Mouse (Mus musculus) limb, embryonic 12.5 days (tissue): Measurements from ENCODE around the gene Cyp2d22. TPM values are rescaled to one million over a fixed set of nuclear protein-coding genes. Genes with fewer than 3 reads are reported as not detected.

Source experiments
- ATAC-seq: fragments of 200-750 bp; cut with Nextera tagmentation; 2 replicates; pipeline ENCODE4 v1.8.0; 2017; ENCODE audit warnings: low read depth, moderate TSS enrichment; ENCODE audit not compliant: insufficient number of reproducible peaks, insufficient read depth, low FRiP score, low TSS enrichment
- H3K27ac ChIP-seq: fragments of 300-500 bp; sonication (generic); 2 replicates; pipeline ENCODE4 v1.5.1; 2016; ENCODE audit warnings: mild to moderate bottlenecking, moderate library complexity
- H3K27me3 ChIP-seq: fragments of 300-500 bp; sonication (generic); 2 replicates; pipeline ENCODE4 v1.6.1; 2016; ENCODE audit warnings: mild to moderate bottlenecking, moderate library complexity
- H3K36me3 ChIP-seq: fragments of 300-500 bp; sonication (generic); 2 replicates; pipeline ENCODE4 v1.6.1; 2016; ENCODE audit warnings: mild to moderate bottlenecking, moderate library complexity
- H3K4me1 ChIP-seq: fragments of 300-500 bp; sonication (generic); replicated peaks from 2 replicates; pipeline ENCODE4 v1.6.1; 2016
- H3K4me2 ChIP-seq: fragments of 300-500 bp; sonication (generic); 2 replicates; pipeline ENCODE4 v1.6.1; 2016; ENCODE audit warnings: mild to moderate bottlenecking, moderate library complexity
- H3K4me3 ChIP-seq: fragments of 300-500 bp; sonication (generic); replicated peaks from 2 replicates; pipeline ENCODE4 v1.5.1; 2016; ENCODE audit warnings: mild to moderate bottlenecking
- H3K9ac ChIP-seq: fragments of 300-500 bp; sonication (generic); replicated peaks from 2 replicates; pipeline ENCODE4 v1.6.1; 2016; ENCODE audit warnings: mild to moderate bottlenecking, moderate library complexity
- H3K9me3 ChIP-seq: fragments of 300-500 bp; sonication (generic); 2 replicates; pipeline ENCODE4 v1.6.1; 2016; ENCODE audit warnings: mild to moderate bottlenecking, moderate library complexity
- WGBS: fragments of 180-500 bp; shearing (Covaris S2); methylation state at CpG from one replicate; pipeline ENCODE4 v1.1.7; 2016; 5-methylcytosine and 5-hydroxymethylcytosine counted together
- polyA plus RNA-seq: library from polyadenylated mRNA; unstranded; fragments of >200 nt; fragmentation: Nextera tagmentation; extraction: Ambion mirVana; gene quantifications from 2 replicates; pipeline ENCODE4 v1.2.1, GENCODE M21; 2016

Cyp2d22 gene
- polyA plus RNA-seq, 1 experiment from 2014 or later: 3.3 TPM

DNA sequence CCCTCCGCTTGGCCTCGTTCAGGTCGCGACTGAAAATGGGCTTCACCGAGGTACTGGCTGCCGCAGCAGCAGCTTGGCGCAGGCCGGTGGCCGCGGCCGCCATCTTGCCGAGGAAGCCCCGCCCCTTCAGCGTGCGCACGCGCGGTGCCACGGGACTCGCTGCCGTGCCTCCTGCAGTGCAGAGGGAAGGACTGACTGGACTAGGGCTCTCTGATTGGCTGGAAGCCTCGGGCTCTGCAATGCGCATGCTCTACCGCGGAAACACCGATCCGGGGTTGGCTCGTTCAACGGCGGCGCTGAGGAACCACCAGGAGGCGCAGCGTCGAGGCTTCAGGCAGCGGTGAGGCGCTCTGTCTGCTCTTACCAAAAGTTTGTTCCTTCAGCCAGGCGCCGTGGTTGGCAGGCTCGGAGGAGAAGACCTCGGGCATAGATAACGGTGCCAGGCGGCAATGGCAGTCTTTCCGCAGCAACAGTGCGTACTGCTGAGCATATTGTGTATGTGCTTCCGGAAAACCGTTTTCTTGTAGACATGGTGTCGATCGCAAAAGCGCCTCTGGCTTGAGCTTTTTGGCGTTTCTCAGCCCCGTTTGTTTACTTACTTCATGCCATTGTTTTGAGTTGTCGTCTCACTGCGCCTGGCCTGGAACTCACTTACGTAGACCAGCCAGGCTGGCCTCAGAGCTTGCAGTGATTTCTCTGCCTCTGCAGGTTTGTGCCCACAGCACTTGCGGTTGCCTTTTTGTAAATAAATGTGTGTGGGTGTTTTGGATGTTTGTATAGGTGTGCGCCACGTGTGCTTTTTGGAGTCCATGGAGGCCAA, 25.7 kb downstream of the Cyp2d22 start, which contains the start of gene Ndufa6:
TSS of gene Ndufa6 (minus strand) at position 197 of the 820 bp plus-strand sequence.
- H3K9me3 ChIP-seq: no peaks in the 10 kb centered on the region
- H3K4me3 ChIP-seq: peak within 1 kb of the TSS; percentile 93
- peak within 1 kb of the TSS; percentile 85 for H3K27ac ChIP-seq
- H3K9ac ChIP-seq: peak within 1 kb of the TSS; percentile 93
- peaks cover 29% of the 10 kb centered on the region for H3K4me1 ChIP-seq
- peaks cover 24% of the 10 kb centered on the region for H3K36me3 ChIP-seq
- H3K4me2 ChIP-seq: peak within 1 kb of the TSS; percentile 86
- ATAC-seq: peak; percentile 99
- H3K27me3 ChIP-seq: no peaks in the 10 kb centered on the region
- 2% methylated on average over 57 of the region's 57 CpGs for WGBS

DNA sequence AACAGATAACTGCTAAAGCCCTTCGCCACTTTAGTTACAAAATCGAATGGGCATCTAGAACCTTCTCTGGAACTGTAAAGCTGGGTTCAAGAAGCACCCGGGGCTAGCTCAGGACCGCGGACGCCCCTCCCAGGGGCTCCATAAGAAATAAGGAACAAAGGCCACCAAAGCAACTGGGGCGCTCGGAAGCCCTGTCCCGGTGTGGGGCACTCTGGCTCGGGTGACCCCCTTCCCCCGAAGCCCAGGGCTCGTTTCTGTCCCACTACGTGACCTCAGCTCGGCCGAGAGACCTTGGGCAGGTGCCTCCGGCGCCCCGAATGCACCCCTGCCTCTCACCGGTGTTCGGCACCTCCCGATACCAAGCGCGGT, 26.3 kb downstream of the Cyp2d22 start:
- Histone ChIP-seq H3K4me3 (peak overlapping the region; percentile 93), H3K9me3 (no peaks in the 10 kb centered on the region), H3K27me3 (no peaks in the 10 kb centered on the region), H3K9ac (peak overlapping the region; percentile 93), H3K36me3 (peaks cover 30% of the 10 kb centered on the region), H3K4me1 (peaks cover 23% of the 10 kb centered on the region), H3K4me2 (peak overlapping the region; percentile 86), H3K27ac (peak overlapping the region; percentile 84)
- under 1% methylated on average over 23 of the region's 23 CpGs for WGBS
- no peak; the same call in 1 of the 2 replicates for ATAC-seq

DNA sequence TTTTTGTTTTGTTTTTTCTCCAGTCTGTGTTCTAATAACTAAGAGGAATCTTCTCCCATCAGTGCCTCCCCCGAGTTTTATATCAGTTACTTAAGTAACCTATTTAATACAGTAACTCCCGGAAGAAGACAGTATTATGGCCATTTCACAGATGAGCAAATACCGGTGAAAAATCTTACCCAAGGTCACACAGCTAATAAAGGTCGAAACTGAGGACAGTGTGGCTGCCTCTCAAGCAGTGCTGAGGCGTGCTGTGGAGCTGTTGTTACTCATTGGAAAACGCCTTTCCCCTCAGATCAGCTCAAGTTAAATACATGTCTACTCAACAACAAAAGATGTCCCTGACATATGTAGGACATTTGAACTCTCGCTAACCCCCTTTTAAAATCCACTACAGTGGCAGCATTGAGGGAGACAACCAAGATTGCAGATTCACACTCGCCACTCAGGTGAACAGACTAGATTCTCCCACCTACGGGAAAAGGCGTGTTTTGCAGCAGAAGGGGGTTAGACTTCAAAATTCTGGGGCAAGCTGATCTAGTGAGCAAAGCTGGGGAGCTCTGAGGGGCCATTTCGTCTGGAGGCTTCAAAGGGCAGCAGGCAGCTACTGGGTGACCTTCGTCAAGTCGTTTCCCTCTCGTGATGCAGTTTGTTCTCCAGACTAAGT, 26.8 kb downstream of the Cyp2d22 start:
- H3K4me1 ChIP-seq: peaks cover 19% of the 10 kb centered on the region
- peak overlapping the region; percentile 86 for H3K4me2 ChIP-seq
- WGBS: 32% methylated on average over 14 of the region's 14 CpGs
- ATAC-seq: no peak
- no peaks in the 10 kb centered on the region for H3K9me3 ChIP-seq
- H3K4me3 ChIP-seq: peak overlapping the region; percentile 93
- peak overlapping the region; percentile 84 for H3K27ac ChIP-seq
- H3K9ac ChIP-seq: peak overlapping the region; percentile 93
- no peaks in the 10 kb centered on the region for H3K27me3 ChIP-seq
- peaks cover 35% of the 10 kb centered on the region for H3K36me3 ChIP-seq

- ATAC-seq: no peak
- H3K4me3 ChIP-seq: no peak overlapping the region
- no peaks in the 10 kb centered on the region for H3K27me3 ChIP-seq
- peaks cover 45% of the 10 kb centered on the region for H3K36me3 ChIP-seq
- H3K4me1 ChIP-seq: peaks cover 31% of the 10 kb centered on the region
- H3K27ac ChIP-seq: no peak overlapping the region
- no peak overlapping the region for H3K4me2 ChIP-seq
- 91% methylated on average over 3 of the region's 3 CpGs for WGBS
- H3K9me3 ChIP-seq: no peaks in the 10 kb centered on the region
- no peak overlapping the region for H3K9ac ChIP-seq
These were observed 28.6 kb downstream of the Cyp2d22 start for GRCm38 (mm10) chr15:82351480-82351879.

GRCm38 (mm10) chr15:82350349-82350748, 29.7 kb downstream of the Cyp2d22 start:
- Histone ChIP-seq H3K4me3 (no peak overlapping the region), H3K9ac (no peak overlapping the region), H3K4me1 (peaks cover 32% of the 10 kb centered on the region), H3K36me3 (peaks cover 45% of the 10 kb centered on the region), H3K27ac (no peak overlapping the region), H3K9me3 (no peaks in the 10 kb centered on the region), H3K27me3 (no peaks in the 10 kb centered on the region), H3K4me2 (no peak overlapping the region)
- no peak for ATAC-seq
- 94% methylated on average over 4 of the region's 4 CpGs for WGBS

GRCm38 (mm10) chr15:82348999-82349341, 31.1 kb downstream of the Cyp2d22 start:
- no peak overlapping the region for H3K9ac ChIP-seq
- WGBS: 84% methylated on average over 2 of the region's 2 CpGs
- ATAC-seq: no peak
- no peak overlapping the region for H3K4me3 ChIP-seq
- H3K36me3 ChIP-seq: peaks cover 45% of the 10 kb centered on the region
- H3K4me2 ChIP-seq: no peak overlapping the region
- no peaks in the 10 kb centered on the region for H3K27me3 ChIP-seq
- H3K27ac ChIP-seq: no peak overlapping the region
- H3K9me3 ChIP-seq: no peaks in the 10 kb centered on the region
- peaks cover 30% of the 10 kb centered on the region for H3K4me1 ChIP-seq

- no peaks in the 10 kb centered on the region for H3K27me3 ChIP-seq
- H3K36me3 ChIP-seq: peaks cover 46% of the 10 kb centered on the region
- peaks cover 30% of the 10 kb centered on the region for H3K4me1 ChIP-seq
- H3K4me3 ChIP-seq: no peak overlapping the region
- H3K4me2 ChIP-seq: no peak overlapping the region
- no peak overlapping the region for H3K9ac ChIP-seq
- no peak for ATAC-seq
- no peaks in the 10 kb centered on the region for H3K9me3 ChIP-seq
- H3K27ac ChIP-seq: no peak overlapping the region
- 89% methylated on average over 8 of the region's 8 CpGs for WGBS
These were observed 31.6 kb downstream of the Cyp2d22 start for GRCm38 (mm10) chr15:82348258-82348998.

GRCm38 (mm10) chr15:82347852-82348251, 32.2 kb downstream of the Cyp2d22 start:
- H3K36me3 ChIP-seq: peaks cover 47% of the 10 kb centered on the region
- ATAC-seq: no peak
- no peaks in the 10 kb centered on the region for H3K9me3 ChIP-seq
- H3K4me1 ChIP-seq: peaks cover 24% of the 10 kb centered on the region
- H3K27me3 ChIP-seq: no peaks in the 10 kb centered on the region
- 0 out of 2 replicates have a peak overlapping the region, but pooled peaks have one; percentile 86 for H3K4me2 ChIP-seq
- H3K27ac ChIP-seq: no peak overlapping the region
- no peak overlapping the region for H3K4me3 ChIP-seq
- WGBS: 94% methylated on average over 12 of the region's 12 CpGs
- no peak overlapping the region for H3K9ac ChIP-seq

DNA sequence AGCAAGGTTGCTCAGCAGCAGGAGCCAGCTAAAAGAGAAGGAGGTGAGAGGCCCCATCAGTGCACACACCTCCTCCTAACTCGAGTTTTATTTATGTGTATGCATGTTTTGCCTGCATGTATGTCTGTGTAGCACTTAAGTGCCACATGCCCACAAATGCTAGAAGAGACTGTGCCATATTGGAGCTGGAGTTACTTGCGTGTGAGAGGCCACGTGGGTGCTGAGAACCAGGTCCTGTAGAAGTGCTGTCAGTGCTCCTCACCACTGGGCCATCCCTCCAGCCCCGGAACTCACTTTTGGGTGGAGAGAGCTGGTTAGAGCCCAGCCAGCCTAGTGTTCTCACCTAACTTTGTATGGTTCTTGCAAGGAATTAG, 32.8 kb downstream of the Cyp2d22 start:
- H3K9ac ChIP-seq: peak overlapping the region; percentile 63
- H3K4me1 ChIP-seq: peaks cover 21% of the 10 kb centered on the region
- ATAC-seq: no peak
- H3K4me2 ChIP-seq: peak overlapping the region; percentile 86
- WGBS: 79% methylated on average over 4 of the region's 4 CpGs
- no peaks in the 10 kb centered on the region for H3K9me3 ChIP-seq
- H3K36me3 ChIP-seq: peaks cover 47% of the 10 kb centered on the region
- H3K27ac ChIP-seq: no peak overlapping the region
- H3K4me3 ChIP-seq: peak overlapping the region; percentile 62
- no peaks in the 10 kb centered on the region for H3K27me3 ChIP-seq

DNA sequence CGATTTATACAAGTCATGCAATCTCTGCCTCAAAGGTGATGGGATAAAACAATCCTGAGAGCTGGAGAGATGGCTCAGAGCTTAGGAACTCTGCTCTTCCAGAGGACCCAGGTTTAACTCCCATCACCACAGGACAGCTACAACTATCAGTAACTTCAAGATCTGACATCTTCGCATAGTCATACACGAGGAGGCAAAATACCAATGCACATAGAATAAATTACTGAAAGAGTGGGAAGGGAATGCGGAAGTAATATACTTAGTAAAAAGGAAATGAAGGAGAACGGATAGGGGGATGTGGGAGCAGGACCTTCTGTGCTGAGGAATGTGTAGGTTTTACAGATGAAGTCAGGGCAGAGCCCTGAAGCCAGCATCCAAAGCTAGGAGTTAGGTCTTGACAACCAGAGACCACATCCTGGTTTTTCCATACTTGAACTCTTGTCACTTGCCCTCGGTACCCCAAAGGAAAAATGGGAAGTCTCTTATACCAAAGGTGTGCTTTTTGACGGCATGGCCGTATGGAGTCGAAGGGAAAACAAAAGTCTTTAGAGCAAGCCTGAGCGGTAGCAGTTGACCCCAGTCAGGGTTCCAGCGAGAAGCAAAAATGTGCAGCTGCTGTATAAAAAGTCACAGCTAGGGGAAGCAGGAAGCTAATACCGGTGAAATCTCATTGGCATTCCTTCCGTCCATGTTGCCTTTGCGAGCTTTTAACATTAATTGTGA, 33.3 kb downstream of the Cyp2d22 start:
- no peaks in the 10 kb centered on the region for H3K27me3 ChIP-seq
- peak overlapping the region; percentile 86 for H3K4me2 ChIP-seq
- H3K9ac ChIP-seq: peak overlapping the region; percentile 63
- H3K4me3 ChIP-seq: peak overlapping the region; percentile 62
- peaks cover 21% of the 10 kb centered on the region for H3K4me1 ChIP-seq
- peak overlapping the region; percentile 37 for H3K27ac ChIP-seq
- H3K9me3 ChIP-seq: no peaks in the 10 kb centered on the region
- WGBS: 65% methylated on average over 14 of the region's 14 CpGs
- H3K36me3 ChIP-seq: peaks cover 44% of the 10 kb centered on the region
- ATAC-seq: no peak
